Mouse (Mus musculus) CH12F3 (cell line): Measurements from ENCODE around the gene Gnai2.

Experiments
- in situ Hi-C: fragments of 300-500 bp; cut with MboI; formaldehyde crosslinking; loops from 2 replicates; pipeline ENCODE4 v1.14.3; 2020; ENCODE audit warnings: low sequenced_read_pairs

Gnai2 gene

GRCm38 (mm10) chr9:107631861-107632260, 3.3 kb downstream of the Gnai2 start:
- in situ Hi-C loops: no loop called here

- in situ Hi-C loops: no loop called here
These were observed 3.8 kb downstream of the Gnai2 start for GRCm38 (mm10) chr9:107631311-107631826.

GRCm38 (mm10) chr9:107630576-107630975, 4.6 kb downstream of the Gnai2 start:
- in situ Hi-C loops: no loop called here

GRCm38 (mm10) chr9:107629901-107630425, 5.2 kb downstream of the Gnai2 start:
- in situ Hi-C loops: no loop called here

- in situ Hi-C loops: no loop called here
These were observed 5.8 kb downstream of the Gnai2 start for GRCm38 (mm10) chr9:107629411-107629730.

- in situ Hi-C loops: no loop called here
These were observed 6.3 kb downstream of the Gnai2 start for GRCm38 (mm10) chr9:107628721-107629410.

- in situ Hi-C loops: no loop called here
These were observed 7.5 kb downstream of the Gnai2 start for GRCm38 (mm10) chr9:107627387-107628255.

GRCm38 (mm10) chr9:107626844-107627277, 8.3 kb downstream of the Gnai2 start:
- in situ Hi-C loops: no loop called here

GRCm38 (mm10) chr9:107626158-107626843, 8.9 kb downstream of the Gnai2 start:
- in situ Hi-C loops: no loop called here

- in situ Hi-C loops: no loop called here
These were observed 9.6 kb downstream of the Gnai2 start for GRCm38 (mm10) chr9:107625351-107626128.

- in situ Hi-C loops: no loop called here
These were observed 10.2 kb downstream of the Gnai2 start for GRCm38 (mm10) chr9:107624951-107625350.

GRCm38 (mm10) chr9:107624539-107624938, 10.6 kb downstream of the Gnai2 start:
- in situ Hi-C loops: no loop called here

- in situ Hi-C loops: no loop called here
These were observed 14.2 kb downstream of the Gnai2 start for GRCm38 (mm10) chr9:107620954-107621353.

- in situ Hi-C loops: no loop called here
These were observed 15.7 kb downstream of the Gnai2 start for GRCm38 (mm10) chr9:107619546-107619879.

- in situ Hi-C loops: no loop called here
These were observed 16.2 kb downstream of the Gnai2 start for GRCm38 (mm10) chr9:107618778-107619545.

GRCm38 (mm10) chr9:107618098-107618497, 17.1 kb downstream of the Gnai2 start:
- in situ Hi-C loops: no loop called here

GRCm38 (mm10) chr9:107617461-107617860, 17.7 kb downstream of the Gnai2 start:
- in situ Hi-C loops: no loop called here

- in situ Hi-C loops: no loop called here
These were observed 20.1 kb downstream of the Gnai2 start for GRCm38 (mm10) chr9:107615035-107615434.

- in situ Hi-C loops: no loop called here
These were observed 22.1 kb downstream of the Gnai2 start for GRCm38 (mm10) chr9:107612945-107613569.
